Mouse (Mus musculus): ENCODE measurements at regions not wholly inside any gene's neighbourhood (a gene's known extent, or its start where the extent isn't known, plus 50 kb on each side); places are given as distances from the start of the nearest gene placed in this dataset.

DNA sequence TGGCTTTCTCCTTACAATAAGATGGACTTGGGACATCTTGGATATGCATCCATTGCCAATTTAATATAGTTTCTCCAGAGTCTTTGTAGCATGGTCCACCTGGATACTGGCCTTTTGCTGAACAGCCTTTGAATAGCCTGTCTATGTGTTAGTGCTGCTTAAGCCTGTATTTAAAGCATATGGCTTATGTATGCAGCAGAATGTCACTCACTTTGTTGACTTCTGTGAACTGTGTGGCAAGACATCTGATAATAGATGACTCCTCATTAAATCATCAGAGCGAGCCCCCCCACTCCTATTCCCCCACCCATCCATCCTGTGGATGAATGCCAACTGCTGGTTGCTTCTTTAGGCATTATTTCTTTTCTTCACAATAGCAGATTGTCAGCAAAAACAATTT is 268.2 kb upstream of the Bmp2 start:
- Histone ChIP-seq H3K27me3 (replicated peaks) (no peaks in the 10 kb centered on the region), H3K4me1 (no peaks in the 10 kb centered on the region), H3K36me3 (replicated peaks; ENCODE audit: low read length) (no peaks in the 10 kb centered on the region), H3K9me3 (no peaks in the 10 kb centered on the region; the same call in 1 of the 2 replicates), H3K4me3 (replicated peaks) (no peak overlapping the region)
- TF ChIP-seq FLI1 (IDR thresholded peaks at IDR 0.05; ENCODE audit: low read length), result no peak
- TF ChIP-seq GATA1 (IDR thresholded peaks at IDR 0.05; ENCODE audit: borderline replicate concordance, low read length), result no peak

GRCm38 (mm10) chr2:133294136-133294535 is 257.8 kb upstream of the Bmp2 start:
- Histone ChIP-seq H3K9me3 (no peaks in the 10 kb centered on the region), H3K4me1 (no peaks in the 10 kb centered on the region), H3K36me3 (replicated peaks; ENCODE audit: low read length) (no peaks in the 10 kb centered on the region), H3K27me3 (replicated peaks) (no peaks in the 10 kb centered on the region), H3K4me3 (replicated peaks) (no peak overlapping the region)
- no peak for TF ChIP-seq GATA1 (IDR thresholded peaks at IDR 0.05; ENCODE audit: borderline replicate concordance, low read length)
- no peak for TF ChIP-seq FLI1 (IDR thresholded peaks at IDR 0.05; ENCODE audit: low read length)

- H3K27me3 ChIP-seq (replicated peaks), result no peaks in the 10 kb centered on the region
- no peak overlapping the region for H3K4me3 ChIP-seq (replicated peaks)
- TF ChIP-seq FLI1 (IDR thresholded peaks at IDR 0.05; ENCODE audit: low read length) (no peak), GATA1 (IDR thresholded peaks at IDR 0.05; ENCODE audit: borderline replicate concordance, low read length) (no peak)
- no peaks in the 10 kb centered on the region for H3K4me1 ChIP-seq
- peaks cover 12% of the 10 kb centered on the region for H3K9me3 ChIP-seq
- H3K36me3 ChIP-seq (replicated peaks; ENCODE audit: low read length), result no peaks in the 10 kb centered on the region
Measured at GRCm38 (mm10) chr2:133305936-133306335, 246.0 kb upstream of the Bmp2 start.

GRCm38 (mm10) chr2:133311001-133311400 is 241.0 kb upstream of the Bmp2 start:
- Histone ChIP-seq H3K4me3 (replicated peaks) (no peak overlapping the region), H3K36me3 (replicated peaks; ENCODE audit: low read length) (no peaks in the 10 kb centered on the region), H3K27me3 (replicated peaks) (no peaks in the 10 kb centered on the region), H3K9me3 (peaks cover 4% of the 10 kb centered on the region), H3K4me1 (no peaks in the 10 kb centered on the region)
- TF ChIP-seq FLI1 (IDR thresholded peaks at IDR 0.05; ENCODE audit: low read length), result no peak
- TF ChIP-seq GATA1 (IDR thresholded peaks at IDR 0.05; ENCODE audit: borderline replicate concordance, low read length), result no peak

- no peaks in the 10 kb centered on the region for H3K36me3 ChIP-seq (replicated peaks; ENCODE audit: low read length)
- no peak for TF ChIP-seq FLI1 (IDR thresholded peaks at IDR 0.05; ENCODE audit: low read length)
- TF ChIP-seq GATA1 (IDR thresholded peaks at IDR 0.05; ENCODE audit: borderline replicate concordance, low read length), result no peak
Measured at GRCm38 (mm10) chr2:133326290-133327050, 225.5 kb upstream of the Bmp2 start.

GRCm38 (mm10) chr2:133327653-133328052 is 224.3 kb upstream of the Bmp2 start:
- no peak for TF ChIP-seq GATA1 (IDR thresholded peaks at IDR 0.05; ENCODE audit: borderline replicate concordance, low read length)
- TF ChIP-seq FLI1 (IDR thresholded peaks at IDR 0.05; ENCODE audit: low read length), result no peak
- 0 out of 2 replicates have a peak, but pooled peaks cover 3% of the 10 kb centered on the region for H3K9me3 ChIP-seq

More at GRCm38 (mm10) chr2:133326290-133327050, 225.5 kb upstream of the Bmp2 start:
- Histone ChIP-seq H3K4me1 (no peaks in the 10 kb centered on the region), H3K4me3 (replicated peaks) (no peak overlapping the region), H3K27me3 (replicated peaks) (no peaks in the 10 kb centered on the region), H3K9me3 (0 out of 2 replicates have a peak, but pooled peaks cover 3% of the 10 kb centered on the region)

GRCm38 (mm10) chr2:133336177-133336901 is 215.6 kb upstream of the Bmp2 start:
- Histone ChIP-seq H3K9me3 (no peaks in the 10 kb centered on the region), H3K36me3 (replicated peaks; ENCODE audit: low read length) (no peaks in the 10 kb centered on the region), H3K4me1 (no peaks in the 10 kb centered on the region), H3K27me3 (replicated peaks) (peaks cover 1% of the 10 kb centered on the region), H3K4me3 (replicated peaks) (no peak overlapping the region)
- TF ChIP-seq FLI1 (IDR thresholded peaks at IDR 0.05; ENCODE audit: low read length), result no peak
- TF ChIP-seq GATA1 (IDR thresholded peaks at IDR 0.05; ENCODE audit: borderline replicate concordance, low read length), result no peak

More at GRCm38 (mm10) chr2:133327653-133328052, 224.3 kb upstream of the Bmp2 start:
- Histone ChIP-seq H3K4me1 (no peaks in the 10 kb centered on the region), H3K36me3 (replicated peaks; ENCODE audit: low read length) (no peaks in the 10 kb centered on the region), H3K27me3 (replicated peaks) (no peaks in the 10 kb centered on the region), H3K4me3 (replicated peaks) (no peak overlapping the region)

GRCm38 (mm10) chr2:133338150-133338549 is 213.8 kb upstream of the Bmp2 start:
- TF ChIP-seq GATA1 (IDR thresholded peaks at IDR 0.05; ENCODE audit: borderline replicate concordance, low read length), result no peak
- Histone ChIP-seq H3K4me3 (replicated peaks) (no peak overlapping the region), H3K9me3 (no peaks in the 10 kb centered on the region), H3K36me3 (replicated peaks; ENCODE audit: low read length) (no peaks in the 10 kb centered on the region), H3K4me1 (no peaks in the 10 kb centered on the region), H3K27me3 (replicated peaks) (peaks cover 1% of the 10 kb centered on the region)

- Histone ChIP-seq H3K4me1 (no peaks in the 10 kb centered on the region), H3K9me3 (no peaks in the 10 kb centered on the region), H3K27me3 (replicated peaks) (peaks cover 1% of the 10 kb centered on the region), H3K36me3 (replicated peaks; ENCODE audit: low read length) (no peaks in the 10 kb centered on the region), H3K4me3 (replicated peaks) (no peak overlapping the region)
- TF ChIP-seq GATA1 (IDR thresholded peaks at IDR 0.05; ENCODE audit: borderline replicate concordance, low read length) (no peak), FLI1 (IDR thresholded peaks at IDR 0.05; ENCODE audit: low read length) (no peak)
Measured at GRCm38 (mm10) chr2:133341352-133341751, 210.6 kb upstream of the Bmp2 start.

Measured in megakaryocyte, embryonic 14.5 days (primary cell).